Mouse (Mus musculus) CH12.LX (cell line): ENCODE results near the gene Atp9a. TPM values are rescaled to one million over a fixed set of nuclear protein-coding genes. Genes with fewer than 3 reads are reported as not detected.

Source experiments
- DNase-seq: peaks from one replicate; pipeline ENCODE4 v3.0.0-alpha.2; 2013; ENCODE audit errors: extremely low read depth
- H3K27ac ChIP-seq: 2 replicates; pipeline ENCODE4 v1.5.1; 2012; ENCODE audit warnings: low read depth, mild to moderate bottlenecking, control low read depth, moderate library complexity; ENCODE audit not compliant: insufficient read depth
- H3K27me3 ChIP-seq: replicated peaks from 2 replicates; pipeline ENCODE3; 2012; ENCODE audit warnings: inconsistent platforms
- H3K36me3 ChIP-seq, 2 experiments: replicated peaks in 1 of 2; 2 replicates each; pipeline versions ENCODE3 to v1.6.1; 2012; ENCODE audit warnings: inconsistent platforms in 1 of 2, low read length in 1 of 2, mild to moderate bottlenecking in 1 of 2, mixed read lengths in 1 of 2, moderate library complexity in 1 of 2; ENCODE audit not compliant: control insufficient read depth in 1 of 2, insufficient read depth in 1 of 2
- H3K4me1 ChIP-seq, 2 experiments: 2 replicates each; pipeline ENCODE4 v1.6.1; 2012; ENCODE audit warnings: inconsistent platforms in 1 of 2, moderate library complexity in 1 of 2; ENCODE audit not compliant: insufficient read depth in 2 of 2, control insufficient read depth in 1 of 2
- H3K4me2 ChIP-seq: 2 replicates; pipeline ENCODE4 v1.6.1; 2012; ENCODE audit warnings: low read depth, mild to moderate bottlenecking, control low read depth; ENCODE audit not compliant: poor library complexity, insufficient read depth, severe bottlenecking
- H3K4me3 ChIP-seq, 3 experiments: fragments of 150-350 bp in 1 of 3; sonication (generic) in 1 of 3; replicated peaks in 1 of 3; 2 replicates each; pipeline versions ENCODE3 to v1.5.1; 2011 to 2012; ENCODE audit warnings: low read depth in 2 of 3, low read length in 2 of 3, mild to moderate bottlenecking in 2 of 3, moderate library complexity in 2 of 3, control low read depth in 1 of 3, improper control_type of control experiment in 1 of 3, inconsistent platforms in 1 of 3, mixed read lengths in 1 of 3; ENCODE audit not compliant: poor library complexity in 1 of 3
- H3K79me2 ChIP-seq: replicated peaks from 2 replicates; pipeline ENCODE4 v1.6.1; 2012; ENCODE audit warnings: mild to moderate bottlenecking, moderate library complexity; ENCODE audit not compliant: control insufficient read depth, poor library complexity, insufficient read depth, severe bottlenecking; ENCODE audit errors: extremely low read depth
- H3K9ac ChIP-seq: 2 replicates; pipeline ENCODE4 v1.6.1; 2012; ENCODE audit warnings: low read depth, mild to moderate bottlenecking, control low read depth, moderate library complexity; ENCODE audit not compliant: insufficient read depth
- H3K9me3 ChIP-seq: replicated peaks from 2 replicates; pipeline ENCODE3; 2012; ENCODE audit warnings: low read length, inconsistent platforms, mixed read lengths
- BHLHE40 ChIP-seq: IDR thresholded peaks from 2 replicates; pipeline ENCODE4 v1.6.1; 2011; ENCODE audit warnings: mild to moderate bottlenecking, low read depth, low read length, improper control_type of control experiment
- CHD1 ChIP-seq: IDR thresholded peaks from 2 replicates; pipeline ENCODE4 v1.6.1; 2012; ENCODE audit warnings: low read depth, low read length, improper control_type of control experiment, inconsistent platforms
- CHD2 ChIP-seq: IDR thresholded peaks from 2 replicates; pipeline ENCODE4 v1.6.1; 2011; ENCODE audit warnings: low read length, improper control_type of control experiment
- CTCF ChIP-seq, 2 experiments: IDR thresholded peaks in 1 of 2; conservative IDR thresholded peaks in 1 of 2; 2 replicates each; pipeline ENCODE4 v1.5.1; 2011 to 2012; ENCODE audit warnings: low read depth in 2 of 2, low read length in 2 of 2, improper control_type of control experiment in 1 of 2, inconsistent platforms in 1 of 2, mild to moderate bottlenecking in 1 of 2, moderate library complexity in 1 of 2
- E2F4 ChIP-seq: IDR thresholded peaks from 2 replicates; pipeline ENCODE4 v1.6.1; 2011; ENCODE audit warnings: low read depth, low read length, improper control_type of control experiment; ENCODE audit not compliant: insufficient replicate concordance
- ELF1 ChIP-seq: IDR thresholded peaks from 2 replicates; pipeline ENCODE4 v1.6.1; 2014; ENCODE audit warnings: low read depth, mild to moderate bottlenecking, inconsistent platforms, low read length, improper control_type of control experiment
- EP300 ChIP-seq: IDR thresholded peaks from 2 replicates; pipeline ENCODE4 v1.6.1; 2011; ENCODE audit warnings: low read length, improper control_type of control experiment
- ETS1 ChIP-seq: conservative IDR thresholded peaks from 2 replicates; pipeline ENCODE4 v1.6.1; 2012; ENCODE audit warnings: low read depth, mild to moderate bottlenecking, inconsistent platforms, low read length, improper control_type of control experiment, moderate library complexity
- GABPA ChIP-seq: IDR thresholded peaks from 2 replicates; pipeline ENCODE4 v1.6.1; 2012; ENCODE audit warnings: low read depth, low read length, improper control_type of control experiment, inconsistent platforms; ENCODE audit not compliant: insufficient replicate concordance
- HCFC1 ChIP-seq: IDR thresholded peaks from 2 replicates; pipeline ENCODE4 v1.6.1; 2012; ENCODE audit warnings: low read depth, mild to moderate bottlenecking, inconsistent platforms, low read length, improper control_type of control experiment
- IRF4 ChIP-seq: IDR thresholded peaks from 2 replicates; pipeline ENCODE4 v1.6.1; 2014; ENCODE audit warnings: low read depth, mild to moderate bottlenecking, inconsistent platforms, low read length, improper control_type of control experiment
- JUN ChIP-seq: IDR thresholded peaks from 2 replicates; pipeline ENCODE4 v1.6.1; 2011; ENCODE audit warnings: low read depth, mild to moderate bottlenecking, low read length, improper control_type of control experiment, moderate library complexity; ENCODE audit not compliant: insufficient read depth
- JUND ChIP-seq: conservative IDR thresholded peaks from 2 replicates; pipeline ENCODE4 v1.6.1; 2011; ENCODE audit warnings: low read depth, low read length, improper control_type of control experiment
- KAT2A ChIP-seq: IDR thresholded peaks from 2 replicates; pipeline ENCODE4 v1.6.1; 2012; ENCODE audit warnings: low read length, improper control_type of control experiment, inconsistent platforms; ENCODE audit not compliant: insufficient replicate concordance
- MAFK ChIP-seq: IDR thresholded peaks from 2 replicates; pipeline ENCODE4 v1.6.1; 2011; ENCODE audit warnings: low read length, improper control_type of control experiment; ENCODE audit not compliant: insufficient replicate concordance
- MAX ChIP-seq: IDR thresholded peaks from 2 replicates; pipeline ENCODE4 v1.6.1; 2011; ENCODE audit warnings: low read length, improper control_type of control experiment
- MAZ ChIP-seq: IDR thresholded peaks from 2 replicates; pipeline ENCODE4 v1.6.1; 2012; ENCODE audit warnings: low read depth, mild to moderate bottlenecking, inconsistent platforms, low read length, improper control_type of control experiment, moderate library complexity
- MEF2A ChIP-seq: IDR thresholded peaks from 2 replicates; pipeline ENCODE4 v1.6.1; 2014; ENCODE audit warnings: low read depth, mild to moderate bottlenecking, inconsistent platforms, low read length, improper control_type of control experiment, borderline replicate concordance
- MXI1 ChIP-seq: IDR thresholded peaks from 2 replicates; pipeline ENCODE4 v1.6.1; 2011; ENCODE audit warnings: mild to moderate bottlenecking, low read depth, low read length, improper control_type of control experiment
- MYC ChIP-seq: IDR thresholded peaks from 2 replicates; pipeline ENCODE4 v1.6.1; 2011; ENCODE audit warnings: low read depth, mild to moderate bottlenecking, improper control_type of control experiment, low read length
- NELFE ChIP-seq: IDR thresholded peaks from 2 replicates; pipeline ENCODE4 v1.6.1; 2011; ENCODE audit warnings: low read depth, low read length, improper control_type of control experiment
- NRF1 ChIP-seq: IDR thresholded peaks from 2 replicates; pipeline ENCODE4 v1.6.1; 2014; ENCODE audit warnings: low read depth, mild to moderate bottlenecking, inconsistent platforms, low read length, improper control_type of control experiment, moderate library complexity
- PAX5 ChIP-seq: IDR thresholded peaks from 2 replicates; pipeline ENCODE4 v1.6.1; 2012; ENCODE audit warnings: low read length, inconsistent platforms, mixed read lengths
- POLR2A ChIP-seq: IDR thresholded peaks from 2 replicates; pipeline ENCODE4 v1.6.1; 2011; ENCODE audit warnings: low read depth, mild to moderate bottlenecking, improper control_type of control experiment, low read length
- POLR2AphosphoS2 ChIP-seq: IDR thresholded peaks from 2 replicates; pipeline ENCODE4 v1.6.1; 2011; ENCODE audit warnings: low read depth, low read length, improper control_type of control experiment
- RAD21 ChIP-seq: IDR thresholded peaks from 2 replicates; pipeline ENCODE4 v1.6.1; 2011; ENCODE audit warnings: low read depth, mild to moderate bottlenecking, low read length, improper control_type of control experiment, moderate library complexity
- RCOR1 ChIP-seq: conservative IDR thresholded peaks from 2 replicates; pipeline ENCODE4 v1.6.1; 2012; ENCODE audit warnings: low read depth, mild to moderate bottlenecking, inconsistent platforms, low read length, improper control_type of control experiment
- SIN3A ChIP-seq: IDR thresholded peaks from 2 replicates; pipeline ENCODE4 v1.6.1; 2012; ENCODE audit warnings: low read length, improper control_type of control experiment, inconsistent platforms
- SMC3 ChIP-seq: IDR thresholded peaks from 2 replicates; pipeline ENCODE4 v1.6.1; 2011; ENCODE audit warnings: low read depth, low read length, improper control_type of control experiment
- TBP ChIP-seq: conservative IDR thresholded peaks from 2 replicates; pipeline ENCODE4 v1.6.1; 2011; ENCODE audit warnings: low read depth, low read length, improper control_type of control experiment
- TCF12 ChIP-seq: IDR thresholded peaks from 2 replicates; pipeline ENCODE4 v1.6.1; 2014; ENCODE audit warnings: low read depth, mild to moderate bottlenecking, inconsistent platforms, low read length, improper control_type of control experiment
- UBTF ChIP-seq: IDR thresholded peaks from 2 replicates; pipeline ENCODE4 v1.6.1; 2012; ENCODE audit warnings: low read depth, mild to moderate bottlenecking, inconsistent platforms, low read length, improper control_type of control experiment, moderate library complexity
- USF1 ChIP-seq: IDR thresholded peaks from 2 replicates; pipeline ENCODE4 v1.6.1; 2014; ENCODE audit warnings: low read depth, mild to moderate bottlenecking, inconsistent platforms, low read length, improper control_type of control experiment
- USF2 ChIP-seq: conservative IDR thresholded peaks from 2 replicates; pipeline ENCODE4 v1.6.1; 2011; ENCODE audit warnings: low read depth, low read length, improper control_type of control experiment
- ZC3H11A ChIP-seq: IDR thresholded peaks from 2 replicates; pipeline ENCODE4 v1.6.1; 2012; ENCODE audit warnings: low read depth, mild to moderate bottlenecking, inconsistent platforms, low read length, improper control_type of control experiment
- ZKSCAN1 ChIP-seq: IDR thresholded peaks from 2 replicates; pipeline ENCODE4 v1.6.1; 2012; ENCODE audit warnings: low read depth, inconsistent platforms, low read length, improper control_type of control experiment, borderline replicate concordance
- ZMIZ1 ChIP-seq: IDR thresholded peaks from 2 replicates; pipeline ENCODE4 v1.6.1; 2012; ENCODE audit warnings: low read depth, mild to moderate bottlenecking, inconsistent platforms, low read length, improper control_type of control experiment
- ZNF384 ChIP-seq: IDR thresholded peaks from 2 replicates; pipeline ENCODE4 v1.6.1; 2012; ENCODE audit warnings: low read depth, low read length, improper control_type of control experiment, inconsistent platforms
- dilution Hi-C: fragments of 300-500 bp; cut with MboI; formaldehyde crosslinking; loops from 2 replicates; pipeline ENCODE4 v1.14.3; 2020; ENCODE audit warnings: low sequenced_read_pairs; ENCODE audit not compliant: extremely low pct_unique_long_range_greater_than_20kb, extremely low pct_ligation_motif_present
- in situ Hi-C: fragments of 300-500 bp; cut with MboI; formaldehyde crosslinking; loops from 3 replicates; pipeline ENCODE4 v1.14.3; 2019; ENCODE audit warnings: low sequenced_read_pairs, low pct_ligation_motif_present, low pct_unique_long_range_greater_than_20kb, mixed read lengths
- polyA plus RNA-seq: library from polyadenylated mRNA; unstranded; fragments of >175 nt; gene quantifications from 2 replicates; pipeline ENCODE4 v1.2.1, GENCODE M21; 2012; ENCODE audit warnings: low read depth; ENCODE audit not compliant: insufficient read length
- total RNA-seq, 2 experiments: library from RNA; depleted of rRNA; stranded (reverse); fragments of 300-350 nt in 1 of 2; fragments of >200 nt in 1 of 2; gene quantifications; 2 replicates each; pipeline ENCODE4 v1.2.3; 2012 to 2014

Atp9a gene
- total and polyA plus RNA-seq, 3 experiments = 18.9 to 43.7 (median 40.1) TPM

DNA sequence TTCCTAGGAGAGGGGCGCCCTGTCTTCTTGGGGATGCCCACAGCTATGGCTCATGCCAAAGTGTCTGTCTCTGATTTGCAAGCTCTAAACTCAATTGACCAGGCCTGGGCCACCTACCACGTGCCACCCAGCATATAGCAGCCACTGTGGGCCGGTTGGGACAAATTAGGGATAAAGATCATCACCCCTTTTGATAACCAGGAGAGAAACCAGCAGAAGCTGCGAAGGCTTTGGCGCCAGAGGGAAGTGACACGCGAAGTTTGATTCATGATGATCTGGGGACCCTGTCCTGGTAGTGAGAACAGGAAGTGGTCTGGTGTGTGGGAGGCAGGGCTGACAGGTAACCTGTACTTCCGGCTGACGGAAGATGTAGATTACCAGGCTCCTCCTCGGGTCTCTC lies 151.7 kb downstream of the Atp9a start:
- Histone ChIP-seq H3K9ac (peak overlapping the region; percentile 13; the same call in 1 of the 2 replicates), H3K79me2 (peaks cover 4% of the 10 kb centered on the region; the same call in 1 of the 2 replicates), H3K4me2 (peak overlapping the region; percentile 37; the same call in 1 of the 2 replicates), H3K27ac (peak overlapping the region; percentile 39), H3K4me1 (peaks cover 13 to 52% of the 10 kb centered on the region in 2 experiments), H3K4me3 (peak overlapping the region in 2 of 3 experiments; percentile 69 to 74), H3K27me3 (no peaks in the 10 kb centered on the region), H3K36me3 (peaks cover 0 to 16% of the 10 kb centered on the region in 2 experiments), H3K9me3 (no peaks in the 10 kb centered on the region)
- in situ Hi-C loops = loop anchor here (5.0 kb wide), 1 partner anchor 118 kb away; no protein-coding TSS in a partner anchor
- dilution Hi-C loops = no loop called here
- TF ChIP-seq RCOR1 = no peak; the same call in 1 of the 2 replicates
- TF ChIP-seq ZMIZ1 = no peak
- no peak for TF ChIP-seq UBTF
- no peak for TF ChIP-seq CTCF (conservative IDR thresholded peaks at IDR 0.05 in 1 of 2, IDR thresholded peaks at IDR 0.05 in 1 of 2; ENCODE audit: low read depth in 2 of 2, low read length in 2 of 2)
- peak; percentile 45; the same call in 1 of the 2 replicates for TF ChIP-seq BHLHE40
- TF ChIP-seq MEF2A = no peak
- no peak for TF ChIP-seq MAFK
- no peak for TF ChIP-seq CHD1
- TF ChIP-seq CHD2 = 0 out of 2 replicates have a peak, but pooled peaks have one; percentile 36
- no peak for TF ChIP-seq POLR2A
- TF ChIP-seq MYC = peak; percentile 73
- peak; percentile 81 for TF ChIP-seq ELF1
- TF ChIP-seq JUND = no peak
- no peak for TF ChIP-seq TCF12
- no peak for TF ChIP-seq JUN
- TF ChIP-seq ETS1 = no peak; the same call in 1 of the 2 replicates
- no peak; the same call in 1 of the 2 replicates for TF ChIP-seq HCFC1
- TF ChIP-seq KAT2A = no peak
- no peak for TF ChIP-seq SMC3
- no peak for TF ChIP-seq USF1
- no peak for TF ChIP-seq TBP
- no peak for TF ChIP-seq POLR2AphosphoS2
- no peak for TF ChIP-seq USF2
- TF ChIP-seq MXI1 = peak; percentile 59
- no peak for TF ChIP-seq RAD21
- no peak for TF ChIP-seq NRF1
- TF ChIP-seq MAX = peak; percentile 89
- TF ChIP-seq PAX5 = no peak
- no peak for TF ChIP-seq ZKSCAN1
- peak; percentile 32 for TF ChIP-seq EP300
- TF ChIP-seq NELFE = no peak
- no peak for TF ChIP-seq GABPA
- no peak; the same call in 1 of the 2 replicates for TF ChIP-seq MAZ
- no peak for TF ChIP-seq ZNF384
- peak; percentile 83 for TF ChIP-seq IRF4
- no peak for TF ChIP-seq E2F4
- TF ChIP-seq ZC3H11A = no peak
- TF ChIP-seq SIN3A = peak; percentile 21; the same call in 1 of the 2 replicates
- peak; percentile 72 for DNase-seq
